Mouse (Mus musculus) thymus, postnatal 25 days (tissue): Measurements from ENCODE around the gene Gpat3.

Source experiments
- DNase-seq: peaks from one replicate; pipeline ENCODE4 v3.0.0; 2022

Gene Gpat3

GRCm38 (mm10) chr5:100845485-100845847 lies at the start of gene Gpat3:
Gene Gpat3, plus strand, starts transcription at chr5:100845713.
- DNase-seq = no peak

DNA sequence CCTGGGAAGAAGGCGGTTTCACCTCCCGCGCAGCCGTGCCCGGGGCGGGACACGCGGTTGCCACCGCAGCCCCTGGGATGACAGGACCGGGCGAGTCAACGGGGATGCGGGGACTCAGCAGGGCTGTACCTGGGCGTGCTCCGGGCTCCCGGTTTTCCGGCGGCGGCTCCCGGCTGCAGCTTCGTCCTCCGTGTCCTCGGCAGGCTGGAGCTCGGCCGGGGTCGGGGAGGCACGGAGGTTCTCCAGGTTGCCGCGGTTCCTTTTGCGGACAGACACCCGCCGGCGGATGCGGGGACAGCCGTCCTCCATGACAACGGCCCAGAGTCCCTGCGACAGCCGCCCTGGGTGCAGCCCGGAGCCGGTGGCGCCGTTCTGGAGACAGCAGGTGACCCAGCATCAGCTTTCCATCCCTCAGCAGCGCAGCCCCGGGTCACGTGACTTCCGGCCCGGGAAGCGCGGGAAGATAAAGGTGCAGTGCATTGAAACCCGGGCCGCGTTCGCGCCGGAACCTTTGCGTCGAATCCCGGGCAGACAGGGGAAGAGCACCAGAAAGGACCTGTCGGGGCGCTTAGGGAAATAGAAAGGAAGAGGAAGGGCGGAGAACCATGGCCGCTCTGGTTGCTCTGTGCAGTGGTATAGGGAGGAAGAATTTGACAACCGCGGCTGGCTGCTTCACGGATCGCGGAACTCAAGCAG lies 47.2 kb upstream of the Gpat3 start, which contains the start of the genes Helq and Mrps18c:
TSS of gene Helq (minus strand) at position 434 of the 696 bp plus-strand sequence.
TSS of gene Mrps18c (plus strand) at position 463 of the 696 bp plus-strand sequence.
- DNase-seq = peak; percentile 93

- no peak for DNase-seq
Measured at GRCm38 (mm10) chr5:100818341-100818740, 27.2 kb upstream of the Gpat3 start.

DNA sequence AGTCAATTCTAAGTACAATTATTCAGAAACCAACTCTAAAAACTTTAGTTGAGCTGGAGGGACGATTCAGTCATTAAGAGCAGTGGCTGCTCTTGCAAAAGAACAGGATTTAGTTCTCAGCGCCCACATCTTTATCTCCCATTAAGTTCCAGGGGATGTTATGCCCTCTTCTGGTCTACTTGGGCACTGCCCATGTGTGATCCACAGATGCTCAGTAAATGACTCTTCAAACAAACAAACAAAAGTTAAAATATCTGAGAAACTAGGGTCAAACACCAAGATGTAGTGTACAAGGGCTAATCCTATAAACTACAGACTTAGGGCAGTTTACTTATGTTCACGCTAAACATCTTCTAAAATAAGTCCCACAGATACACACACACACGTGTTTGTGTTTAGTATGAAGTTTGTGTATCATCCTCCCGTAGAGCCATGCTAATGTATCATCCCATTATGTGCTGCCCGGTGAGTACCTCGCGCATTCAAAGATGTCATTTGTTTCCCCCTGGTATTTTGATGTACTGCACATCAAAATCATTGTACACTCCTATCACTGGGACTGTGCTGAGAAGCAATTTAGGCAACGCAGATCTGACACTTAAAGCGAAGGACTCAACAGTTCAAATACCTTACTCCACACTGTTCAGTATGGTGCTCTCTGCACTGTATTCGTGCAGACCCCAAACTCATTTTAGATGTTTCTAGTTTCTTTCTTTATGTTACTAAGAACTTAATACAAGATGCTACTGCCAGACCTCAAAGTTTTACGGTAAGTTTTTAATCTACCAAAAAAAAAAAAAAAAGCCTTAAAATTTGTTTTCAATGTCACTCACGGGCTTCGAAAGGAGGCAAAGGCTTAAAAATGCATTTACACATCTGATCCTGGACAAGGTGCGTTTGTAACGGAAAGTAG lies 25.7 kb upstream of the Gpat3 start:
- DNase-seq = peak; percentile 18

GRCm38 (mm10) chr5:100820483-100821184 lies 24.9 kb upstream of the Gpat3 start, which contains the start of gene Abraxas1:
Gene Abraxas1, minus strand, starts transcription at chr5:100820965.
- peak; percentile 92 for DNase-seq

GRCm38 (mm10) chr5:100821375-100821774 lies 24.1 kb upstream of the Gpat3 start:
- DNase-seq = no peak

DNA sequence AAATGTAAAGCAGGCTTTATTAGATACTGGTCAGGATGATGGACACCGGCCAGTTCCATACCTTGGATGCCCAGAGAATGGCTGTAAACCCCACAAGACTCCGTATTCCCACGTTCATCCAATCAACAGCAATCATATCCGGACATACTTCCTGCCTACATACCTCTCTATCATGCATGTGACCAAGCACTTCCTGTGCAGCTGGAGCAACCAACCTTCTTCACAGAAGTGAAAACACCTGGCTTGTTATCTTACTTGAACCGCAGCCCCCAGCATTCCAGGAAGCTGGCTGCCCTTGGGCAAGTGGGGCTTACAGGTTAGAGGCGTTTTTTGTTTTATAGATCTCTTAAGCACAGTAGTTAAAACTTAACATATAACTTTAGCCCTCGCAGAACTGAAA lies 22.7 kb upstream of the Gpat3 start:
- peak; percentile 40 for DNase-seq

GRCm38 (mm10) chr5:100825975-100826374 lies 19.5 kb upstream of the Gpat3 start:
- DNase-seq = peak; percentile 19

DNA sequence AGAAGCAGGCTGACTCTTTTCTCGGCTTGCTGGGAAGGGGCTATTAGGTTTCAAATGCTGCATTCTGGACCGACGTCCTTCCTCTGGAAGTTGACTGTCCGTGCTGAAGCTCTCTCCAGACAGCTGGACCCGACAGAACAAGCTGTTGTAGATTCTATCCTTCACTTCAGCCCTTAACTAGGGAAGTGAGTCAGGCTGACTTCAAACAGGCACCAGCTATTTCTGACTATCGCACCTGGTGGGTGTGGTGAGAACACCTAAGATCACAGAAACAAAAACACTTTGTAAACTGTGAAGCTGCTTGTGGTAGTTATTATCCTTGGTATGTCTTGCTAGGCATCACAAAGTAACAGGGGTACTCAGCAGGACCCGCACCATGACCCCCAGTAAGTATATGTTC lies 19.0 kb upstream of the Gpat3 start:
- DNase-seq = peak; percentile 16

- DNase-seq = no peak
Measured at GRCm38 (mm10) chr5:100828701-100829100, 16.8 kb upstream of the Gpat3 start.

GRCm38 (mm10) chr5:100832680-100833079 lies 12.8 kb upstream of the Gpat3 start:
- DNase-seq = no peak

GRCm38 (mm10) chr5:100833841-100834240 lies 11.7 kb upstream of the Gpat3 start:
- no peak for DNase-seq

- DNase-seq = no peak
Measured at GRCm38 (mm10) chr5:100835862-100836538, 9.5 kb upstream of the Gpat3 start.

DNA sequence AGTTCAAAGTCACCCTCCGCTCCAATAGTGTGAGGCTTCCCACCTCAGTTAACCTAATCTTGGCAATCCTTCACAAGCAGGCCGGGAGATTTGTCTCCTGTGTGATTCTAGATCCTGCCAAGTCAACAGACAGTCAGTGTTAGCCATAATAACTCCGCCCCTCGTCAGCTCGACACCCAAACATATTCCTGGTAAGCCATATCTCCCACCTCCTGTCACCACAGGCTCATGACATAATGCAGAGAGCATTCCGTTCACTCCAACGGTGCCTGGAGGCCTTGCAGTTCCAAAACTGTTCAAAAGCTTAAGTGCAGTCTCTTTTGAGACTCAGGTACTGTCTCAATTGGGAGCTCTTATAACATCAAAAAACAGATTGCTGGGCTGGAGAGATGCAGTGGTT lies 7.6 kb upstream of the Gpat3 start:
- DNase-seq = no peak

DNA sequence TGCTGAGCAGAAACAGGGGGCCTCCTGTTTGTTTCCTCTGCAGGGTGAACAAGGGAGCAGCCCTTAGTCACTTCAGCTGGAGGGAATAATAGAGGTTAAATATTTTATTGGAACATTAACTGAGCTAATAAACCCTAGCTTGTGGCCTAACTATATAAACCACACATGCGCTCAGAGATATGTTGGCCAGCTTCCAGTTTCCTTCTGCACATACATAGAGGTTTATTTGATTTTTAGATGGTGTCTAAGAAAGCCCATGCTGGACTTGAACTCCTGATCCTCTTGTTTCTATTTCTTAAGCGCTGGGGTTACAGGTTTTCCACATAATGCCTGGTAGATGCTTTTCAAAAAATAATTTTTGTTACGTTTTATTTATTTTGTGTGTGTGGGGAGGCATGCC lies 1.0 kb upstream of the Gpat3 start:
- DNase-seq = no peak

- DNase-seq = peak; percentile 56
Measured at GRCm38 (mm10) chr5:100845848-100846598, 510 bp downstream of the Gpat3 start.

DNA sequence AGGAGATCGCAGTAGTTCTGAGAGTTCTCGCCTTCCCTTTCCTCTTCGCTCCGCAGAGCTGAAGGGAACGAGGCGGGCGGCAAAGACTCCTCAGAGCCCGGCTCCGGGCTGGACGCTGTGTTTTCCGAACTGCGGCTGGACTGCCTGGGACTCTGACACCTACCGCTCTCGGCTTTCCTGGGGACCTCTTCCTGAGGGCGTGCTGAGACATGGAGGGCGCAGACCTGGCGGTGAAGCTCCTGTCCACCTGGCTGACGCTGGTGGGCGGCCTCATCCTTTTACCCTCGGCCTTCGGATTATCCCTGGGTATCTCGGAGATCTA lies 1.0 kb downstream of the Gpat3 start:
- no peak for DNase-seq

- DNase-seq = no peak
Measured at GRCm38 (mm10) chr5:100847143-100847542, 1.6 kb downstream of the Gpat3 start.

DNA sequence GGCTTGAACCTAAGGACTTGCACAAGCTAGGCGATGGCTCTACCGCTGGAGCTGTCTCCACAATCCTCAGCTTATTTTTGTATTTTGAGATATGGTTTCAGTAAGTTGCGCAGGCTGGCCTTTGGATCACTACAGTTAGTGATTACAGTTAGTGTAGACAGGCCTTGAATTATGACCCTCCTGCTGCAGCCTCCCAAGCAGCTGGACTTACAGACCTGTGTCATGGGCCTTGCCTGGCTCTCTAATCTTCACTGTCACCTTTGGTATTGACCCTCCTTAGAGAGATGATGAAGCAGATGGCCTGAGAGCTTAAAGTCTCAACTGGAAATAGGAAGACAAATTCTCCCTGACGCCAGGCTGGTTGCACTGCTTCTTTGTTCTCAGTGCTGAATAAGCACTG lies 8.4 kb downstream of the Gpat3 start:
- no peak for DNase-seq

DNA sequence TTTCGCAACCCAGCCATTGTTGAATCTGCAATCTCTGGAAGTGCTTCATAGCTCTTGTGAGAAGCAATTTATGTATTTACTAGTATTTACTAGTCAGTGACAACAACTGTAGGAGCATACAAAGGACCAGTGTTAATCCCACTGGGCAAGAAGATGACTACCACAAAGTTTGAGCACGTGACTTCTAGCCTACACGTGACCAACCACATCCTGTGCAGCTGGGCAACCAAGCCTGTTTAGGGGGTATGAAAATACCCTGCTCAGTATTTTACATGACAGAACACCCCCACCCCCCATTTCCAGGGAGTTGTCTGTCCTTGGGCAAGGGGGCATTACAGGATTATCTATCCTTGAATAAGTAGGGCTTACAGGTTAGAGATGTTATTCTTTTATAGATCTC lies 11.0 kb downstream of the Gpat3 start:
- peak; percentile 50 for DNase-seq

DNA sequence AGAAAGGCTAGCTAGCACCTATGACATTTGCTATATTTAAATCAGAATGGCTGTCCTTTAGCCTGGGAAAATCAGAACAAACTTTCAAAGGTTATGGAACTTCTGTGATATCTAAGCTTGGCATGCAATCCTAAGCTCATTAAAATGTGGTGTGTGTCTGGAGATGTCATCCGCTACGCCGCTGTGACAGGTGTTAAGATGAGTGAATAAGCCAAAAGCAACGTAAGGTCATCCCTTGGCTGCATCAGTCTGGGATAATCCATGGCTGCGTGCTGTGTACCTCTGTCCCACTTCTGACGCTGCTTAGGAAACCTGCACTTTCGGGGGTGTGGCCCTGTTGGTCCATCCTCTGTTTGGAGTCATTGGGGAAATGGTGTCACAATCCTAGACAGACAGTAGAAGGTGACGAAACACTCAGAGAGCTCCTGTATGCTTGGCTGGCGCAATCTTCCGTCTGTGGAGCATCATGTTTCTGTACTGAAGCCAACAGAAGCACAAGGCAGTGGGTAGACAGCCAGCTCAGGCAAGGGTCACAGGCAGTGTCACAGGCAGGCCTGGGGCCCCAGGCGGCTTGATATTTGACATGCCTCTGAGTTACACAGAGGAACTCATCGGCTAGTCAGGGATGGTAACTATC lies 15.0 kb downstream of the Gpat3 start:
- no peak for DNase-seq

DNA sequence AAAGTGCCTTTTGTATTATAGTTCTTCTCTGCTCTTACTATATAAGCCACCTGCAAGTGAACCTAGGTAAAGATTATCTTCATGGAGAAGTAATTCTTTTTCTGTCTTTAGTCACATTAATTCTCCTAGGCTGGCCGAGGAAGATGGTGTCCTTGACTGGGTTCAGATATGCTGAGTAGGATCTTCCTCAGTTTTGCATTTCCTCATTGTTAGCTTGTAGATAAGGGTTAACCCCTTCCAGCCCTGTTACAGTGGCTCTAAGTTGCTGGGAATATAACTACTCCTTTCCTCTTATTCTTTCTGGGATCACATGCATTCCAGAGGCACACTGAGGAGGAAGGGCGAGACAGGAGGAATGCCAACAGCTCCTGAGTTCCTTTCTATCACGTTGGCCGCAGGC lies 15.6 kb downstream of the Gpat3 start:
- no peak for DNase-seq
